8 mouse cellular contexts compared by ENCODE assay signal in genomic region chr12:113140616-113141411, GRCm38 (mm10). TPM values are rescaled to one million over a fixed set of nuclear protein-coding genes. Genes with fewer than 3 reads are reported as not detected.
DNase-seq lines count a peak whose midpoint lies in the region.

No protein-coding gene starts in this region.

- peaks cover 51% of the 10 kb centered on the region for H3K27me3 ChIP-seq in erythroblast, embryonic 14.5 days (ENCODE audit: control insufficient read depth)
- H3K27me3 ChIP-seq in megakaryocyte, embryonic 14.5 days (replicated peaks), result peaks cover 62% of the 10 kb centered on the region

- peaks cover 64% of the 10 kb centered on the region for H3K4me1 ChIP-seq in erythroblast, embryonic 14.5 days (ENCODE audit: control insufficient read depth)
- H3K4me1 ChIP-seq in megakaryocyte, embryonic 14.5 days, result peaks cover 63% of the 10 kb centered on the region

- H3K9me3 ChIP-seq in erythroblast, embryonic 14.5 days (ENCODE audit: control insufficient read depth, low read length), result no peaks in the 10 kb centered on the region
- H3K9me3 ChIP-seq in megakaryocyte, embryonic 14.5 days, result no peaks in the 10 kb centered on the region

- peak overlapping the region; percentile 80 for H3K4me3 ChIP-seq in erythroblast, embryonic 14.5 days (replicated peaks)
- H3K4me3 ChIP-seq in megakaryocyte, embryonic 14.5 days (replicated peaks), result peak overlapping the region; percentile 94

- intact Hi-C loops in heart, postnatal 25 days (cut with DNase I), result loop anchor here (2.0 kb wide), 1 partner anchor 14 kb away; no protein-coding TSS in a partner anchor

- peak; percentile 41 for DNase-seq in thymus, postnatal 4 days
- DNase-seq in thymus, postnatal 14 days, result no peak
- peak; percentile 57 for DNase-seq in heart, postnatal 25 days (ENCODE audit: low spot score)
- DNase-seq in kidney, postnatal 36 days, result peak; percentile 46 to 61
- DNase-seq in retina, embryonic 14.5 days (ENCODE audit: low spot score), result no peak
- no peak for DNase-seq in frontal cortex, postnatal 14 days (ENCODE audit: low spot score in 2 of 2)

- H3K36me3 ChIP-seq in erythroblast, embryonic 14.5 days (ENCODE audit: control insufficient read depth), result peaks cover 54% of the 10 kb centered on the region
- H3K36me3 ChIP-seq in megakaryocyte, embryonic 14.5 days (replicated peaks; ENCODE audit: low read length), result peaks cover 34% of the 10 kb centered on the region

RNA-seq across cellular contexts. Expression of gene Crip2, which starts 0.8 kb away (rescaled TPM):
- polyA plus RNA-seq in erythroblast, embryonic 14.5 days (2012), result 12.2 and 14.5 TPM in 2 replicates
- total RNA-seq in heart, postnatal 25 days (2021), result 1,000 to 10,000 TPM; 1,410 to 1,505 TPM
- polyA plus RNA-seq in megakaryocyte, embryonic 14.5 days (2012; ENCODE audit: insufficient read depth, low replicate concordance), result 6.1 and 14.4 TPM in 2 replicates

RNA-seq across cellular contexts. Expression of gene Crip1, which starts 5.3 kb away (rescaled TPM):
- 2.8 and 3.3 TPM in 2 replicates for polyA plus RNA-seq in erythroblast, embryonic 14.5 days (2012)
- 100 to 1,000 TPM; 178 to 211 TPM for total RNA-seq in heart, postnatal 25 days (2021)
- 12.3 and 39.8 TPM in 2 replicates for polyA plus RNA-seq in megakaryocyte, embryonic 14.5 days (2012; ENCODE audit: insufficient read depth, low replicate concordance)

RNA-seq across cellular contexts. Expression of gene Tedc1, which starts 15.4 kb away (rescaled TPM):
- 2.3 and 2.9 TPM in 2 replicates for polyA plus RNA-seq in erythroblast, embryonic 14.5 days (2012)
- under 1 TPM; 0.61 to 0.83 TPM for total RNA-seq in heart, postnatal 25 days (2021)
- 2.0 and 7.6 TPM in 2 replicates for polyA plus RNA-seq in megakaryocyte, embryonic 14.5 days (2012; ENCODE audit: insufficient read depth, low replicate concordance)

RNA-seq across cellular contexts. Expression of gene Mta1, which starts 42.7 kb away (rescaled TPM):
- 18.5 and 22.5 TPM in 2 replicates for polyA plus RNA-seq in erythroblast, embryonic 14.5 days (2012)
- 10 to 100 TPM; 48.4 to 49.3 TPM for total RNA-seq in heart, postnatal 25 days (2021)
- polyA plus RNA-seq in megakaryocyte, embryonic 14.5 days (2012; ENCODE audit: insufficient read depth, low replicate concordance), result 120 and 145 TPM in 2 replicates

RNA-seq across cellular contexts. Expression of gene Tmem121, which starts 44.9 kb away (rescaled TPM):
- polyA plus RNA-seq in erythroblast, embryonic 14.5 days (2012), result not detected in 2 replicates
- under 1 TPM in 1 of 2 experiments, not detected in 1; 0.17 TPM for total RNA-seq in heart, postnatal 25 days (2021)
- not detected in 2 replicates for polyA plus RNA-seq in megakaryocyte, embryonic 14.5 days (2012; ENCODE audit: insufficient read depth, low replicate concordance)

Comparison
In these comparisons a context has a peak if more than half of its experiments do, and no peak if none do; other contexts are left out.
1. DNase-seq: peak in thymus, postnatal 4 days (single experiment), heart, postnatal 25 days (single experiment) and kidney, postnatal 36 days (2 of 2); none in thymus, postnatal 14 days (single experiment), retina, embryonic 14.5 days (single experiment) and frontal cortex, postnatal 14 days (0 of 2).